Mouse (Mus musculus): ENCODE measurements around the gene Arhgap28. TPM values are rescaled to one million over a fixed set of nuclear protein-coding genes. Genes with fewer than 3 reads are reported as not detected.

The Arhgap28 gene
- 70.4 and 71.4 TPM in 2 replicates for polyA plus RNA-seq (2014; fragmentation: Nextera tagmentation; extraction: Ambion mirVana)

DNA sequence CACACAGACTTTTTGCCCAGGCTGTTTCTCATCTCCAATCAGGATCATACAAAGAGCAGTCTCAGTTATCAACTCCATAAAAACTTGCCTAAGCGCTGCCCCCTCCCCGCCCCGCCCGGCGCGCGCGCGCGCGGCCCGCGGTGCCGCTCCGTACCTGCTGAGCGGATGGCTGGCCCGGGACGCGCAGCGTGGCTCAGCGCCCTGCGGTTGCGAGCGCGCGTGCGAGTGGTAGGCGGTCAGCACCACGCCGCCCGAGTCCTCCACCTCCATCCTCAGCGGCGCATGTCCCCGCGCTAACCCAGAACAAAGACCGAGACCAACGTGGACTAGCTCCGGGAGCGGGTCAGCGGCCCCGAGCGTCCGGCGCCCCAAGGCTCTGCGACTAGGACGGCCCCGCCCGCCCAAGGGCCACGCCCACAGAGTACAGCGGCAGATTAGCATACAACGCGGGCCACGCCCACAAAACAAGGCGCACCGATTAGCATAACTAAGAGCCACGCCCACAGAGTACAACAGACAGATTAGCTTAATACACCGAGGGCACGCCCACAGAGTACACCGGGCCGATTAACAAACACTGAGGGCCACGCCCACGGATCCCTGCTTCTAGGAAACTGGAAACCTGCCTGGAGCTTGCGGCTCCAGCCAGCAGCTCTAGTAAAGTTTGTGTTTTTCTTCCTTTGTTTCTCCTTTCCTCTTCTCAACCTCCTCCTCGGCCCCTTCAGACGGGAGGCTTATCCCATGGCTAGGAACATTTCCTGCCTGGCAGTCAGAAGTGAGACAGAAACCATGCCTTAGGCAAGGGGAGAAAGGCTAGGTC is at the start of gene Arhgap28:
Gene Arhgap28, minus strand, starts transcription at position 380 of the 820 bp plus-strand sequence.
- Histone ChIP-seq H3K27me3 (ENCODE audit: insufficient read depth, low read length) (no peaks in the 10 kb centered on the region), H3K27ac (ENCODE audit: low read depth) (peak within 1 kb of the TSS; percentile 97), H3K36me3 (ENCODE audit: insufficient read depth) (no peaks in the 10 kb centered on the region), H3K4me2 (peak within 1 kb of the TSS; percentile 71), H3K9ac (peak within 1 kb of the TSS; percentile 79), H3K4me3 (ENCODE audit: low read depth, low read length) (peak within 1 kb of the TSS; percentile 70), H3K9me3 (ENCODE audit: low read depth, low read length) (no peaks in the 10 kb centered on the region), H3K4me1 (ENCODE audit: insufficient read depth) (peaks cover 23% of the 10 kb centered on the region)
- TF ChIP-seq CTCF (IDR thresholded peaks at IDR 0.05; ENCODE audit: low read depth) = no peak
- DNase-seq = peak; percentile 100
- under 1% methylated on average over 65 of the region's 65 CpGs for WGBS
- ATAC-seq (ENCODE audit: insufficient read depth) = peak; percentile 94

DNA sequence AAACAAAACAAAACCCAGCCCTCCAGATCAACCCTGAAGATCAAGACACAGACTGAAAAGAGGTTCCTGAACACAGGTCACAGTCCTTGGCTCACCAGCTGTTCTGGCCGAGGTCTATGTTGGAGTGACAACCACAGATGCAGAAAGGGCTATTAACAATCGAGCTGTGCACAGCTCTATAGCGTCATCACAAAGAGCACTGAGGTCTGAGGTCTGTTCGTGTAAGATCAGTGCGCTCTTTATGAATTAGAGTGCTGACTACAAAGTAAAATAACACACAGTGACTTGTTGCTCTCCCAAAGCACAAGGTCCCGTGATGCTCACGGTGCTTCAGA is 42.4 kb upstream of the Arhgap28 start:
- Histone ChIP-seq H3K4me3 (ENCODE audit: low read depth, low read length) (no peak overlapping the region), H3K4me1 (ENCODE audit: insufficient read depth) (peaks cover 8% of the 10 kb centered on the region), H3K36me3 (ENCODE audit: insufficient read depth) (no peaks in the 10 kb centered on the region), H3K27ac (ENCODE audit: low read depth) (no peak overlapping the region; the same call in 1 of the 2 replicates), H3K27me3 (ENCODE audit: insufficient read depth, low read length) (no peaks in the 10 kb centered on the region), H3K9ac (no peak overlapping the region), H3K9me3 (ENCODE audit: low read depth, low read length) (no peaks in the 10 kb centered on the region), H3K4me2 (no peak overlapping the region)
- no peak for DNase-seq
- WGBS = 62% methylated on average over 7 of the region's 7 CpGs
- no peak for TF ChIP-seq CTCF (IDR thresholded peaks at IDR 0.05; ENCODE audit: low read depth)
- peak; percentile 55; the same call in 1 of the 2 replicates for ATAC-seq (ENCODE audit: insufficient read depth)

GRCm38 (mm10) chr17:68045655-68046340 is 41.9 kb upstream of the Arhgap28 start:
- peak; percentile 68 for ATAC-seq (ENCODE audit: insufficient read depth)
- Histone ChIP-seq H3K27me3 (ENCODE audit: insufficient read depth, low read length) (no peaks in the 10 kb centered on the region), H3K4me1 (ENCODE audit: insufficient read depth) (peaks cover 8% of the 10 kb centered on the region), H3K27ac (ENCODE audit: low read depth) (peak overlapping the region; percentile 6; the same call in 1 of the 2 replicates), H3K9ac (no peak overlapping the region), H3K36me3 (ENCODE audit: insufficient read depth) (no peaks in the 10 kb centered on the region), H3K9me3 (ENCODE audit: low read depth, low read length) (no peaks in the 10 kb centered on the region), H3K4me3 (ENCODE audit: low read depth, low read length) (no peak overlapping the region), H3K4me2 (no peak overlapping the region)
- 38% methylated on average over 8 of the region's 8 CpGs for WGBS
- TF ChIP-seq CTCF (IDR thresholded peaks at IDR 0.05; ENCODE audit: low read depth) = no peak
- peak; percentile 87 for DNase-seq

DNA sequence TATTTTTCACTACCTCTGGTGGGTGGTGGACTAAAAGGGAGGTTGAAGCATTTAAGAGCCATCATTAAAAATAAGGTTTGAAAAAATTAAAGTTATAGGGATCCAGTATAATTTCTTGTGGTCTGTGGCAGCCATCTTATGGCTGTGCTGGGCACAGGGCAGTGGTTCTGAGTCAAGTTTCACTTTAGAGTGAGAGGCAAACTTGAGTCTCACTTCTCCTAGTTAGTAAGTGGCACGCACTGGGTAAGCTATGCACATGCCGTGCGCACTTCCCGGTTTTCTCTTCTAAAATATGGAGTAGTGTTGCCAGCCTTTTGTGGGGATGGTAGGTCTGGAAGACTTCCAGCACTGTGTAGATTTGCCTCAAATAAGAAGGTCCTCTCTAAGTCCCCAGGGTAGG is 38.5 kb upstream of the Arhgap28 start:
- no peaks in the 10 kb centered on the region for H3K36me3 ChIP-seq (ENCODE audit: insufficient read depth)
- no peak for DNase-seq
- H3K27me3 ChIP-seq (ENCODE audit: insufficient read depth, low read length) = no peaks in the 10 kb centered on the region
- no peak overlapping the region for H3K4me3 ChIP-seq (ENCODE audit: low read depth, low read length)
- H3K27ac ChIP-seq (ENCODE audit: low read depth) = no peak overlapping the region
- H3K9me3 ChIP-seq (ENCODE audit: low read depth, low read length) = no peaks in the 10 kb centered on the region
- no peak overlapping the region for H3K4me2 ChIP-seq
- no peak overlapping the region for H3K9ac ChIP-seq
- no peak for TF ChIP-seq CTCF (IDR thresholded peaks at IDR 0.05; ENCODE audit: low read depth)
- H3K4me1 ChIP-seq (ENCODE audit: insufficient read depth) = peaks cover 8% of the 10 kb centered on the region
- WGBS = 96% methylated on average over 4 of the region's 4 CpGs
- no peak for ATAC-seq (ENCODE audit: insufficient read depth)

GRCm38 (mm10) chr17:68037011-68037410 is 33.1 kb upstream of the Arhgap28 start:
- no peaks in the 10 kb centered on the region for H3K36me3 ChIP-seq (ENCODE audit: insufficient read depth)
- 4% methylated on average over 1 of the region's 1 CpGs for WGBS
- no peak for TF ChIP-seq CTCF (IDR thresholded peaks at IDR 0.05; ENCODE audit: low read depth)
- H3K27me3 ChIP-seq (ENCODE audit: insufficient read depth, low read length) = no peaks in the 10 kb centered on the region
- H3K4me1 ChIP-seq (ENCODE audit: insufficient read depth) = no peaks in the 10 kb centered on the region
- no peak overlapping the region for H3K4me2 ChIP-seq
- H3K9ac ChIP-seq = no peak overlapping the region
- no peak for ATAC-seq (ENCODE audit: insufficient read depth)
- H3K27ac ChIP-seq (ENCODE audit: low read depth) = no peak overlapping the region
- H3K4me3 ChIP-seq (ENCODE audit: low read depth, low read length) = no peak overlapping the region
- DNase-seq = no peak
- H3K9me3 ChIP-seq (ENCODE audit: low read depth, low read length) = no peaks in the 10 kb centered on the region

GRCm38 (mm10) chr17:68029495-68029894 is 25.6 kb upstream of the Arhgap28 start:
- WGBS = 74% methylated on average over 5 of the region's 5 CpGs
- Histone ChIP-seq H3K36me3 (ENCODE audit: insufficient read depth) (no peaks in the 10 kb centered on the region), H3K27me3 (ENCODE audit: insufficient read depth, low read length) (no peaks in the 10 kb centered on the region), H3K4me1 (ENCODE audit: insufficient read depth) (no peaks in the 10 kb centered on the region), H3K9ac (no peak overlapping the region), H3K9me3 (ENCODE audit: low read depth, low read length) (no peaks in the 10 kb centered on the region), H3K4me2 (no peak overlapping the region), H3K27ac (ENCODE audit: low read depth) (no peak overlapping the region), H3K4me3 (ENCODE audit: low read depth, low read length) (no peak overlapping the region)
- ATAC-seq (ENCODE audit: insufficient read depth) = no peak
- no peak for TF ChIP-seq CTCF (IDR thresholded peaks at IDR 0.05; ENCODE audit: low read depth)
- no peak for DNase-seq

DNA sequence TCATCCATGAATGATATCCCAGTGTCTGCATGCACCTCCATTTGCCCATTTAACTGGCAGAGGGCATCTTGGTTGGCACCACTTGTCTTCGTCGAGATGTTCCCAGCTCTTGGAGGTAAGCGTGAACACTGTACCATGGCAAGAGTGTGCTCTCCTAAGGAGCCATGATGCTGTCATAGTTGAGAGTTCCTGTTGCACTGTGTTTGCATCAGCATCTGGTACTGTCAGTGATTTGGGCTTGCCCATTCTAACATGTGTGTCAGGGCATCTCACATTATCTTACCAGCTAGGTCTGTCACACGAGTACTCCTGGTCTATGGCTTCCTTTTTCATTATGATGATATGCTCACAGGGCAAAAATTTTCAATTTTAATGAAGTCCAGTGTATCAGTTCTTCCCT is 24.6 kb upstream of the Arhgap28 start:
- DNase-seq = no peak
- 83% methylated on average over 4 of the region's 4 CpGs for WGBS

More for the DNA sequence above, 24.6 kb upstream of the Arhgap28 start:
- Histone ChIP-seq H3K4me3 (ENCODE audit: low read depth, low read length) (no peak overlapping the region), H3K4me2 (no peak overlapping the region), H3K27ac (ENCODE audit: low read depth) (no peak overlapping the region), H3K4me1 (ENCODE audit: insufficient read depth) (no peaks in the 10 kb centered on the region), H3K27me3 (ENCODE audit: insufficient read depth, low read length) (no peaks in the 10 kb centered on the region), H3K36me3 (ENCODE audit: insufficient read depth) (no peaks in the 10 kb centered on the region), H3K9ac (no peak overlapping the region), H3K9me3 (ENCODE audit: low read depth, low read length) (no peaks in the 10 kb centered on the region)
- no peak for ATAC-seq (ENCODE audit: insufficient read depth)
- no peak for TF ChIP-seq CTCF (IDR thresholded peaks at IDR 0.05; ENCODE audit: low read depth)
